Mouse (Mus musculus) embryonic facial prominence, embryonic 10.5 days (tissue): Measurements from ENCODE around the gene Cmas. TPM values are rescaled to one million over a fixed set of nuclear protein-coding genes. Genes with fewer than 3 reads are reported as not detected.

ENCODE experiments used
- DNase-seq: peaks from one replicate; pipeline ENCODE4 v3.0.0-alpha.2; 2017; ENCODE audit warnings: low spot score
- H3K27ac ChIP-seq: fragments of 300-500 bp; sonication (generic); replicated peaks from 2 replicates; pipeline ENCODE4 v1.5.1; 2016; ENCODE audit warnings: mild to moderate bottlenecking
- H3K27me3 ChIP-seq: fragments of 300-500 bp; sonication (generic); replicated peaks from 2 replicates; pipeline ENCODE4 v1.6.1; 2016; ENCODE audit warnings: low read depth, mild to moderate bottlenecking; ENCODE audit not compliant: poor library complexity, severe bottlenecking
- H3K36me3 ChIP-seq: fragments of 300-500 bp; sonication (generic); replicated peaks from 2 replicates; pipeline ENCODE4 v1.6.1; 2016; ENCODE audit warnings: mild to moderate bottlenecking, moderate library complexity
- H3K4me1 ChIP-seq: fragments of 300-500 bp; sonication (generic); 2 replicates; pipeline ENCODE4 v1.6.1; 2016
- H3K4me3 ChIP-seq: fragments of 300-500 bp; sonication (generic); 2 replicates; pipeline ENCODE4 v1.5.1; 2016; ENCODE audit warnings: mild to moderate bottlenecking, moderate library complexity
- H3K9me3 ChIP-seq: fragments of 300-500 bp; sonication (generic); 2 replicates; pipeline ENCODE4 v1.6.1; 2016; ENCODE audit warnings: mild to moderate bottlenecking
- WGBS: fragments of 180-500 bp; shearing (Covaris S2); methylation state at CpG from one replicate; pipeline ENCODE4 v1.1.7; 2016; 5-methylcytosine and 5-hydroxymethylcytosine counted together
- polyA plus RNA-seq: library from polyadenylated mRNA; unstranded; fragments of >200 nt; fragmentation: Nextera tagmentation; extraction: Ambion mirVana; gene quantifications from 2 replicates; pipeline ENCODE4 v1.2.1, GENCODE M21; 2016

The Cmas gene
- polyA plus RNA-seq, 1 experiment from 2014 or later = 68.3 TPM

GRCm38 (mm10) chr6:142781286-142781685, 24.8 kb downstream of the Cmas start:
- H3K27me3 ChIP-seq = no peaks in the 10 kb centered on the region; the same call in 1 of the 2 replicates
- no peak for DNase-seq
- 74% methylated on average over 7 of the region's 7 CpGs for WGBS
- no peak overlapping the region for H3K4me3 ChIP-seq
- H3K27ac ChIP-seq = no peak overlapping the region
- no peaks in the 10 kb centered on the region for H3K9me3 ChIP-seq
- H3K36me3 ChIP-seq = no peaks in the 10 kb centered on the region
- H3K4me1 ChIP-seq = peaks cover 3% of the 10 kb centered on the region; the same call in 1 of the 2 replicates

GRCm38 (mm10) chr6:142785343-142785742, 28.9 kb downstream of the Cmas start:
- H3K36me3 ChIP-seq = no peaks in the 10 kb centered on the region
- H3K9me3 ChIP-seq = no peaks in the 10 kb centered on the region
- no peak overlapping the region for H3K4me3 ChIP-seq
- no peaks in the 10 kb centered on the region for H3K27me3 ChIP-seq
- H3K4me1 ChIP-seq = no peaks in the 10 kb centered on the region; the same call in 1 of the 2 replicates
- 31% methylated on average over 4 of the region's 4 CpGs for WGBS
- DNase-seq = peak; percentile 51
- H3K27ac ChIP-seq = no peak overlapping the region

GRCm38 (mm10) chr6:142786106-142786505, 29.6 kb downstream of the Cmas start:
- Histone ChIP-seq H3K4me1 (no peaks in the 10 kb centered on the region), H3K4me3 (no peak overlapping the region), H3K36me3 (no peaks in the 10 kb centered on the region), H3K9me3 (no peaks in the 10 kb centered on the region), H3K27ac (no peak overlapping the region), H3K27me3 (no peaks in the 10 kb centered on the region)
- 88% methylated on average over 21 of the region's 21 CpGs for WGBS
- no peak for DNase-seq

- no peak overlapping the region for H3K27ac ChIP-seq
- peaks cover 10% of the 10 kb centered on the region for H3K4me1 ChIP-seq
- WGBS = 64% methylated on average over 18 of the region's 18 CpGs
- no peak overlapping the region for H3K4me3 ChIP-seq
- no peaks in the 10 kb centered on the region for H3K9me3 ChIP-seq
- H3K36me3 ChIP-seq = no peaks in the 10 kb centered on the region
- no peak for DNase-seq
- H3K27me3 ChIP-seq = no peaks in the 10 kb centered on the region
Measured at GRCm38 (mm10) chr6:142788042-142788987, 31.8 kb downstream of the Cmas start.

GRCm38 (mm10) chr6:142789736-142790135, 33.2 kb downstream of the Cmas start:
- DNase-seq = no peak
- 95% methylated on average over 10 of the region's 10 CpGs for WGBS
- H3K9me3 ChIP-seq = no peaks in the 10 kb centered on the region
- H3K27ac ChIP-seq = no peak overlapping the region
- H3K36me3 ChIP-seq = no peaks in the 10 kb centered on the region
- 0 out of 2 replicates have a peak, but pooled peaks cover 5% of the 10 kb centered on the region for H3K27me3 ChIP-seq
- H3K4me3 ChIP-seq = no peak overlapping the region
- peaks cover 16% of the 10 kb centered on the region for H3K4me1 ChIP-seq

- no peak for DNase-seq
- no peaks in the 10 kb centered on the region for H3K9me3 ChIP-seq
- H3K36me3 ChIP-seq = no peaks in the 10 kb centered on the region
- H3K27me3 ChIP-seq = 0 out of 2 replicates have a peak, but pooled peaks cover 5% of the 10 kb centered on the region
- H3K4me3 ChIP-seq = no peak overlapping the region
- H3K4me1 ChIP-seq = peaks cover 16% of the 10 kb centered on the region
- 0 out of 2 replicates have a peak overlapping the region, but pooled peaks have one; percentile 10 for H3K27ac ChIP-seq
- 51% methylated on average over 13 of the region's 13 CpGs for WGBS
Measured at GRCm38 (mm10) chr6:142792241-142792968, 35.9 kb downstream of the Cmas start.

- H3K4me3 ChIP-seq = no peak overlapping the region
- 48% methylated on average over 7 of the region's 7 CpGs for WGBS
- no peak overlapping the region for H3K27ac ChIP-seq
- H3K27me3 ChIP-seq = 0 out of 2 replicates have a peak, but pooled peaks cover 5% of the 10 kb centered on the region
- no peaks in the 10 kb centered on the region for H3K36me3 ChIP-seq
- no peaks in the 10 kb centered on the region for H3K9me3 ChIP-seq
- H3K4me1 ChIP-seq = peaks cover 16% of the 10 kb centered on the region
- no peak for DNase-seq
Measured at GRCm38 (mm10) chr6:142793468-142793867, 37.0 kb downstream of the Cmas start.

GRCm38 (mm10) chr6:142795087-142795486, 38.6 kb downstream of the Cmas start:
- peaks cover 16% of the 10 kb centered on the region for H3K4me1 ChIP-seq
- H3K4me3 ChIP-seq = no peak overlapping the region
- WGBS = 91% methylated on average over 9 of the region's 9 CpGs
- H3K27me3 ChIP-seq = 0 out of 2 replicates have a peak, but pooled peaks cover 5% of the 10 kb centered on the region
- no peak for DNase-seq
- H3K27ac ChIP-seq = no peak overlapping the region
- H3K9me3 ChIP-seq = no peaks in the 10 kb centered on the region
- no peaks in the 10 kb centered on the region for H3K36me3 ChIP-seq

GRCm38 (mm10) chr6:142795655-142796441, 39.4 kb downstream of the Cmas start:
- no peaks in the 10 kb centered on the region for H3K36me3 ChIP-seq
- WGBS = 81% methylated on average over 15 of the region's 15 CpGs
- no peak overlapping the region for H3K4me3 ChIP-seq
- DNase-seq = no peak
- no peak overlapping the region for H3K27ac ChIP-seq
- no peaks in the 10 kb centered on the region for H3K9me3 ChIP-seq
- H3K4me1 ChIP-seq = peaks cover 16% of the 10 kb centered on the region
- 0 out of 2 replicates have a peak, but pooled peaks cover 5% of the 10 kb centered on the region for H3K27me3 ChIP-seq

GRCm38 (mm10) chr6:142797996-142798395, 41.5 kb downstream of the Cmas start:
- Histone ChIP-seq H3K4me3 (no peak overlapping the region), H3K36me3 (no peaks in the 10 kb centered on the region), H3K4me1 (peaks cover 25% of the 10 kb centered on the region), H3K27me3 (peaks cover 12% of the 10 kb centered on the region; the same call in 1 of the 2 replicates), H3K9me3 (no peaks in the 10 kb centered on the region), H3K27ac (no peak overlapping the region)
- 75% methylated on average over 1 of the region's 1 CpGs for WGBS
- DNase-seq = no peak

GRCm38 (mm10) chr6:142798837-142799236, 42.4 kb downstream of the Cmas start:
- no peak for DNase-seq
- Histone ChIP-seq H3K4me3 (no peak overlapping the region), H3K27me3 (peaks cover 8% of the 10 kb centered on the region; the same call in 1 of the 2 replicates), H3K9me3 (no peaks in the 10 kb centered on the region), H3K27ac (no peak overlapping the region), H3K36me3 (no peaks in the 10 kb centered on the region), H3K4me1 (peaks cover 20% of the 10 kb centered on the region)
- 86% methylated on average over 9 of the region's 9 CpGs for WGBS
